Mouse (Mus musculus) embryonic stem cell, embryonic (primary cell): Measurements from ENCODE around the gene Aqp1.

ENCODE experiments used
- CTCF ChIA-PET, 4 experiments: fragments of 300-600 bp in 2 of 4; fragments of 350-600 bp in 2 of 4; sonication (Branson Sonifier 250); formaldehyde crosslinking; loops; one replicate each; lab custom pipeline; 2022; ENCODE audit warnings: inconsistent platforms in 2 of 4; lab: Charles Lee
- POLR2A ChIA-PET, 4 experiments: fragments of 300-600 bp in 2 of 4; fragments of 350-600 bp in 2 of 4; sonication (Branson Sonifier 250); formaldehyde crosslinking; loops; one replicate each; lab custom pipeline; 2022; ENCODE audit warnings: antibody characterized with exemption in 4 of 4, inconsistent platforms in 1 of 4; lab: Charles Lee

The Aqp1 gene

DNA sequence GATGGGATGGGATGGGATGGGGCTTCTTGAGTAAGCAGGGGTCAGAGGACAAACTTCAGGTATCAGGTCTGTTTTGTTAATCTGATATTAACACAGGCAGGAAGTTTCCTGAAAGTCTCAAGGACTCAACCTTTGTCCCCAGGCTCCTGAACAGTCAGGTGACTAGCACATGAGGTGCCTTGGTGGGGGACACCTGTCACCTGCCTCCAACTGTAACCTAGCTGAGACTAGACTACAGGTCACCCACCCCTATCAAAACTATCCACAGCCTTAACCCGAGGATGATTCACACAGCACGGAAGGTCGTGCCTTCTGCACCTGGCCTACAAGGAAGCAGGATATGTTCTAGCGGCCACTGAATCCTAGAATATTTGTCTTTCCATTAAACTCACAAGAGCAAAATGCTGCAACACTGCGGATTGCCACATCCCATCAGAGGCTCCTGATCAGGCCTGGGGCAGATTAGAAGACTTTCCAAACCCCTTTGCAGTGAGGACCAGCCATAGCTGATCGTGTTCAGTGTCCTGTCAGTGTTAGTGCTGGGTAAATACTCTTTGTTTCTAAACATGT lies 14.2 kb downstream of the Aqp1 start:
- ChIA-PET POLR2A (interaction anchor here in 1 of 4 experiments (0.7 kb wide), 1 partner anchor 1402 kb away, joined by 4 read pairs; no protein-coding TSS in a partner anchor), CTCF (interaction anchor here in 1 of 4 experiments (0.7 kb wide), 1 partner anchor 12 kb away, joined by 22 read pairs; no protein-coding TSS in a partner anchor)

GRCm38 (mm10) chr6:55351712-55352111 lies 15.5 kb downstream of the Aqp1 start:
- ChIA-PET POLR2A (no interaction called here), CTCF (no interaction called here)

DNA sequence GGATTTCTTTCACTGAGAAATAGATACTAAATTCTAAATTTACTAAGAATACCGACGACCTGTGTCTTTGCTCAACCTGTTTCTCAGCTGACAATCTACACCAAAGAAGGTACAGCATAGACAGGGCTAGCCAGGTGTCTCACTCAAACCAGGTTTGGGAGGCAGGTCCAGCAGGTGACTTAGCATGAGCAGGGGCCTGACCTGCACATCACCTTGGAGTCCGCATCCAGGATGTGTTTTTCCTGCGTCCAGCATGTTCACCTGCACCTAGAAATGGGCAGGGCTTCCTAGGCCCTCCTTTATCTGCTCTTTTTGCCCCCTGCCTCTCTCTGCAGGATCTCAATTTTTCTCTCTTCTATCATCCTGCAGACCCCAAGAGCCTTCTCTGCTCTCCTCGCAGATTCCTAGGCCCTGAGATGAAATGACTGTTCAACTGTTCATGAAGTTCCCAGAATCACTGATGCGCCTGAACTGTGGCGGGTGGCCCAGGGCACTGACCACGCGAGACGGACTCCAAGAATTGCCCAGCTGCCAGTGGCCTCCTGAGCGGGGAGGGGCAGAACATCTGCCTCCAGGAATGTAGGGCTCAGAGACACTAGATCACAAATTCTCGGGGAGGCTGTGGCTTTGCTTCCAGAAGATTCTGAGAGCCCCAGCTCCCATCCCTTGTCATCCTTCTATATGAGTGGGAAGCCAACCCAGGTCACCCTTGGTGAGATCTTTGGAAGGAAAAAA lies 17.6 kb downstream of the Aqp1 start:
- POLR2A ChIA-PET = no interaction called here
- CTCF ChIA-PET = interaction anchor here in 2 of 4 experiments (0.5 to 1.4 kb wide), 2 partner anchors 26 to 192 kb away, joined by 3 to 5 read pairs; no protein-coding TSS in a partner anchor

DNA sequence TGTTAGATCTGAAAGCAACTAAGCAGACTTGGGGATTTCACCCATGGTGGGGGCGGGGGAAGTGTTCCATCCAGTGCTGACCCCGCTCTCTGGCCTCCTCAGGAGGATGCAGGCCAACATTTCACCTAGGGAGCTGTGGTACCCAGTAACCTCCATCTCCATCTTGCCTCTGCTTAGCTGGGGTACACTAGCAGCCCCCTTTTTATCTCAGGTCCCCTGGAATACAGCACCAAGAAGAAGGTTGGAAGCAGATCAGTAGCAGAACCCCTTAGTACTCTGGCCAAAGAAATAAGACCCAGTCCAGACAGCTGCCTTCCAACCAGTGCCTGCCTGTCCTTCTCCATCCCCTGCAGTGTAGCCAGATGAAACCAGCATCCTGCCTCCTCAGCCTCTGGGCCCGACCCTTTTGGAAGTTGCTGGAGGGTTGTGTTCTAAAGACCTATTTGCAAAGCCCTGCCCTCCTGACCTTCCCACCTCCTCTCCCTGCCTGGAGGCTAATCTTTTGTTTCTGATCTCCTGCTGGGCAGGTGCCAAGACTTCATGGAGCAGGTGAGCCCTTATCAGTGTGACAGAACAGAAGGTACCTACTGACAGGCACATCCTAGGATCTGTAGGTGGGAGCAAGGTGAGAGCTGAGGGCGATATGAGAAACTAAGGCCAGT lies 18.4 kb downstream of the Aqp1 start:
- CTCF ChIA-PET = interaction anchor here in 1 of 4 experiments (1.4 kb wide), 1 partner anchor 25 kb away, joined by 3 read pairs; no protein-coding TSS in a partner anchor
- POLR2A ChIA-PET = no interaction called here

GRCm38 (mm10) chr6:55355575-55355974 lies 19.3 kb downstream of the Aqp1 start:
- POLR2A ChIA-PET = no interaction called here
- CTCF ChIA-PET = interaction anchor here in 1 of 4 experiments (1.4 kb wide), 1 partner anchor 24 kb away, joined by 3 read pairs; no protein-coding TSS in a partner anchor

- ChIA-PET POLR2A (interaction anchor here in 1 of 4 experiments (0.6 to 0.8 kb wide), 2 partner anchors 7 to 551 kb away, joined by 3 to 4 read pairs; no protein-coding TSS in a partner anchor), CTCF (interaction anchor here in 1 of 4 experiments (0.7 kb wide), 1 partner anchor 28 kb away, joined by 3 read pairs; no protein-coding TSS in a partner anchor)
Observed at GRCm38 (mm10) chr6:55356017-55356703, 19.9 kb downstream of the Aqp1 start.

DNA sequence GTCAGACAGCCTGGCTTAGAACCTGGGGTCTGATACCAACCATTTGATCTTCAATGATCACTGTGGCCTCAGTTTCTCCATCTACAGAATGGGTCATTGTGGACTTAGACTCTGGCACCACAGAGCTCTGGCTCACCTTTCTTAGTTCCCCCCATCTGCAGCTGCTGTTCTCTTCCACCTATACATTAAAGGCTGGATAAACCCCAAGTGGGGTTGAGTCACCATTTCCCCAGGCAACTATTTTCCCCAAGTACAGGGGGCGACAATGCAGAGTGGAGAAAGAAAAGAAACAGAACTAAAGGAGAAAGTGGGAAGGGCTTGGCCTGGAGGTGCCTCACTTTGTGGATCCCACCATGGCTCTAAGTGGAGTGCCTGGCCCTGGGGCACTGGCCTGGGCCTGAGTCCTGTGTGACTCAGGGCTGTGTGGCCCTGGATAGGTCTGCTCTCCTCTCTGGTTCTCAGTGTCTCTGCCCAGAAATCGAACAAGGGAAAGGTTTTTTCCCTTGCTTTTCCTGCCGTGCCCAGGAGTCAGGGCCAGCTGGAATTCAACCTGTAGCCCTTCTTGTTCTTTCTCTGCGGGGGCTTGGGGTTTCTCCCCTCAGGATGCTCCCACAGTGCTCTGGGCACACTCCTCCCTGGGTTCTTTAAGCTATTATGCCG lies 20.9 kb downstream of the Aqp1 start:
- CTCF ChIA-PET = interaction anchor here in 1 of 4 experiments (0.7 kb wide), 2 partner anchors 27 to 620 kb away, joined by 3 read pairs; no protein-coding TSS in a partner anchor
- POLR2A ChIA-PET = no interaction called here

GRCm38 (mm10) chr6:55357636-55358031 lies 21.4 kb downstream of the Aqp1 start:
- POLR2A ChIA-PET = interaction anchor here in 1 of 4 experiments (0.7 kb wide), 1 partner anchor 13 kb away, joined by 3 read pairs; no protein-coding TSS in a partner anchor
- CTCF ChIA-PET = interaction anchor here in 2 of 4 experiments (0.7 kb wide), 2 partner anchors 94 to 620 kb away, joined by 3 to 5 read pairs; no protein-coding TSS in a partner anchor

- ChIA-PET CTCF (interaction anchor here (0.5 to 1.9 kb wide), 28 partner anchors 11 to 926 kb away, joined by 3 to 7 read pairs (median 3); no protein-coding TSS in a partner anchor), POLR2A (interaction anchor here in 1 of 4 experiments (0.6 kb wide), 1 partner anchor 400 kb away, joined by 5 read pairs; no protein-coding TSS in a partner anchor)
Observed at GRCm38 (mm10) chr6:55358731-55359143, 22.5 kb downstream of the Aqp1 start.

- CTCF ChIA-PET = interaction anchor here in 3 of 4 experiments (0.6 to 1.2 kb wide), 3 partner anchors 13 to 547 kb away, joined by 3 to 22 read pairs (median 7); no protein-coding TSS in a partner anchor
- POLR2A ChIA-PET = no interaction called here
Observed at GRCm38 (mm10) chr6:55362663-55363062, 26.4 kb downstream of the Aqp1 start.

DNA sequence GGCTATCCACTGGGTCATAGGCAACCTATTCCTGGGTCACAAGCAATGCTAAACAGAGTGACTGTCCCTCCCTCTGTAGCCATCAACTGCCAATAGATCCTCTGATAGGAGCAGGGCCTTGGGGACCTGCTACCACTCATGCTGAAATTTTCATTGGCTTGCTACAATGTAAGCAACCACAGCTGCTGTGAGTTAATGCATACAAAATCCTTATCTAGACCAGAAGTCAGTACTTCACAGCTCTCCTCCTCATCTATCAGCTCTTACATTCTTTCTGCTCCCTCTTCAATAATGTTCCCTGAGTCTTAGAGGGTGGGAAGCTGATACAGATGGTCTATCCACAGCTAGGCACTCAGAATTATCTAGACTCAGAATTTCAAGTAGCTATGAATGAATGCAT lies 30.9 kb downstream of the Aqp1 start:
- ChIA-PET POLR2A (no interaction called here), CTCF (interaction anchor here in 2 of 4 experiments (0.7 to 1.5 kb wide), 3 partner anchors 13 to 351 kb away, joined by 3 to 4 read pairs (median 3); no protein-coding TSS in a partner anchor)

DNA sequence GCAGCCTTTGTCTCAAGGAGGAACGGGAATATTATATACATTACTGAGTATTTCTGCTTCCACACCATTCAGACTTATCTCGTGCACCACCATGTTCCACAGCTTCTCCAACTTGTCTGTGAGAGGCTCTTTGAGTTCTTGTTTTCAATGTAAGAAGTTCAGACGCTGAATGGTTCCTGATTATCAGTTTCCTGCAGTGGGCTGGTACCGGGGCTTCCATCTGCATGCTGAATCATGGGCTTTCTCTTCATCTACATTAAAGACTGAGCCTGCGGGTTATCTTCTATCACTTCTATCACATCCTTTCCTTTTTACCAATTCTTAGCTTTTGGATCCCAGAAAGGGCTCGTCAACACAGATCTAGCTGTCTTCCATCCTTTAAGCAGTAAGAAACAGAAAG lies 34.6 kb downstream of the Aqp1 start:
- ChIA-PET POLR2A (no interaction called here), CTCF (interaction anchor here in 1 of 4 experiments (1.1 kb wide), 1 partner anchor 12 kb away, joined by 4 read pairs; no protein-coding TSS in a partner anchor)

- ChIA-PET POLR2A (no interaction called here), CTCF (no interaction called here)
Observed at GRCm38 (mm10) chr6:55376076-55376475, 39.8 kb downstream of the Aqp1 start, which contains the start of gene Ghrhr. Gene Ghrhr (plus strand): TSS chr6:55376295.

DNA sequence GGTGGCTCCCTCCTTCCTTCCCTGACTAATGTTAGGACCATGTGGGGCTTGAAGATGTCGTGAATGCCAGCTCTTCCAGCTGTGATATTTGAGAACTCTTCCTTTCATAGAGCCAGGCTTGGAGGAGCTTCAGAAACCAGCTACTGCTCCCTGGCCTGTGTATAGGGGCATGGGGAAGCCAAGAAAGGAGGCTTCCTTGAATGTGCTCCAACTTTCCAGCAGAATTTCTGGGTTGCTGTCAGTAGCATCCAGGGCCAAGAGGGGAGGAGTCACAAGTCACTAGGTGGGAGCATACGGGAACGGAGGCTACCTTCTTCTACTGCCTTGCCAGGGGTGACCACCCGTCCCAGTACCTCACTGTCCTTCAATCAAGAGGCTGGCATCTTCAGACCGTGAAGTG lies 40.3 kb downstream of the Aqp1 start:
- CTCF ChIA-PET = no interaction called here
- POLR2A ChIA-PET = no interaction called here

DNA sequence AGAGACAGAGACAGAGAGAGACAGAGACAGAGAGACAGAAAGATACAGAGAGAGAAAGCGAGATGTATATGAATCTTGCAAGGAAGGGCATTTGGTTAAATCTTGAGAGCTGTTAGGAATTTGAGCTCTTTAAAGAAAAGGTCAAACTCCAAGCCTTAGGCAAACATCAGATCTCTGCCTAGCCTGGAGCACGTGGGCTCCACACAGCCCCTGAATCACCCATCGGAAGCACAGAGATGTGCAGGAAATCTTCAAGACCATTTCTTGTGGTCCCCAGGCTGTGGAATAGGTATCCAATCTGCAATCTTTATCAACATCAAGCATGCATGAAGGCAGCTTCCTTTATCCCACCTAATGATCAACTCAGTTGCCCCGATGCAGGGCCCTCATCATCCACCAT lies 41.2 kb downstream of the Aqp1 start:
- POLR2A ChIA-PET = interaction anchor here in 1 of 4 experiments (1.0 kb wide), 1 partner anchor 125 kb away, joined by 3 read pairs; no protein-coding TSS in a partner anchor
- CTCF ChIA-PET = interaction anchor here in 3 of 4 experiments (0.6 to 1.3 kb wide), 3 partner anchors 128 to 142 kb away, joined by 3 to 4 read pairs (median 3); no protein-coding TSS in a partner anchor

GRCm38 (mm10) chr6:55379641-55380335 lies 43.6 kb downstream of the Aqp1 start:
- ChIA-PET CTCF (interaction anchor here (0.5 to 2.7 kb wide), 28 partner anchors 10 to 900 kb away, joined by 3 to 9 read pairs (median 4); no protein-coding TSS in a partner anchor), POLR2A (interaction anchor here in 1 of 4 experiments (0.6 kb wide), 1 partner anchor 83 kb away, joined by 4 read pairs; no protein-coding TSS in a partner anchor)

GRCm38 (mm10) chr6:55381966-55382365 lies 45.7 kb downstream of the Aqp1 start:
- ChIA-PET POLR2A (no interaction called here), CTCF (interaction anchor here in 3 of 4 experiments (0.6 to 1.2 kb wide), 6 partner anchors 15 to 124 kb away, joined by 3 to 5 read pairs (median 4); no protein-coding TSS in a partner anchor)
